Mouse (Mus musculus) testis, adult 2 months (tissue): Measurements from ENCODE around the gene Them5.

Source experiments
- CTCF ChIP-seq: fragments of 200-500 bp; IDR thresholded peaks from 2 replicates; pipeline ENCODE4 v1.5.1; 2012; ENCODE audit warnings: low read depth, mild to moderate bottlenecking, inconsistent platforms, low read length, moderate library complexity; ENCODE audit not compliant: control insufficient read depth, insufficient read depth, insufficient replicate concordance
- POLR2A ChIP-seq: fragments of 200-500 bp; IDR thresholded peaks from 2 replicates; pipeline ENCODE4 v1.6.1; 2012; ENCODE audit warnings: low read depth, mild to moderate bottlenecking, inconsistent platforms, low read length, moderate library complexity; ENCODE audit not compliant: control insufficient read depth

- no peak for TF ChIP-seq POLR2A
- no peak for TF ChIP-seq CTCF
Observed at GRCm38 (mm10) chr3:94396336-94396735, 54.4 kb downstream of the Them5 start.
